Mouse (Mus musculus) stomach, postnatal 0 days (tissue): ENCODE measurements around the gene Mdm1.

Experiments used
- CTCF ChIP-seq: IDR thresholded peaks from 2 replicates; pipeline ENCODE4 v1.5.1; 2016; ENCODE audit warnings: antibody characterized with exemption, low read depth, mild to moderate bottlenecking, moderate library complexity
- EP300 ChIP-seq: optimal IDR thresholded peaks from 2 replicates; pipeline ENCODE3; 2016; ENCODE audit warnings: antibody characterized with exemption

DNA sequence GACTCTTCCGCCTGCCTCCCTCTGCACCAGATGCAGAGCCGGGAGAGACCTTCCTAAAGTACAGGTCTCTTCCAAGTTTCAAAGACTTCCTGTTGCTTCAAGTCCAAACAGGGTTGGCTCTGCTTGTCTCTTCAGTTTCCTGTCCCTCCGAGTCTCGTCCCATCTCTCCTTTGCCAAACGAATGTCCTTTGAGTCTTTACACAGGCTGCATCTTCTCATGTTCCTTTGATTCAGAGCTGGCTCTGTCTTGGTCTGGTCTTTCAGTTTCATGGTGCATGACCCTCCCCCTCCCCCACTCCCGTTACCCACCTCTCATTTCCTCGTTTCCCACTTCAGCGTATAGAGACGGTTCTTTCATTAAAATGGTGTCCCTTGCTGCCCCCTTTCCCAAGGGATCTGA lies 47.9 kb upstream of the Mdm1 start:
- no peak for TF ChIP-seq EP300
- TF ChIP-seq CTCF, result no peak
